ENCODE assay signal across 17 mouse cellular contexts in the genomic region with DNA sequence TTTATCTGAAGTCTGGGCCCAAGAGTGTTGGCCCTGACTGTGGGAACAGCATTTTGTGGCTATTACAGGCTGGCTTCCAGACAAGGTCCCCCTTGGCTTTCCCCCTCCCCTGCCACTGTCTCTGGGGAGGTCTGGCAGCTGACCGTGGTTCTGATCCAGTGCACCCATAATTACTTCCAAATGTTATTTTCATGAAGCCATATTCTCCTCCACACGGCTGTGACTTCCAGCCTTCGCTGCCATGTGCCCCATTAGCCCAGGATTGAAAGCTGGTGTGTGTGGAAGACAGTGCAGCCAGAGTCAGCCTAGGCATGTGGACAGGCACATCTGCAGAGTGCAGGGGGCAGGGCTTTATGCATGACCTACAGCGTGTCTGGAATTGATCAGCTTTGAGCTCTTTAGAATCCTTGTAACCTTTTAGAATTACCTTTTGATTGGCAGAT.
DNase-seq lines count a peak whose midpoint lies in the region; ATAC-seq lines count a peak whose summit lies in the region.
"Had no signal": no experiment of that assay in that cellular context is flagged by ENCODE, and none has a peak within 500 bp of the region (broad histone marks: within the 10 kb centered on the region; RNA-seq: fewer than 3 reads in every experiment).

No protein-coding gene starts in this region.

- intact Hi-C loops in heart, postnatal 36 days (cut with DNase I) = no loop called here
- intact Hi-C loops in left cerebral cortex, postnatal 4 days (cut with DNase I) = no loop called here

- peak; percentile 55; the same call in 1 of the 2 replicates for ATAC-seq in midbrain, embryonic 11.5 days (ENCODE audit: low FRiP score)
- ATAC-seq in midbrain, embryonic 13.5 days = no peak
- ATAC-seq in hindbrain, embryonic 15.5 days (ENCODE audit: low FRiP score, low read depth) = 0 out of 2 replicates have a peak, but pooled peaks have one; percentile 13

- H3K27ac ChIP-seq in midbrain, embryonic 11.5 days (ENCODE audit: low read depth, low read length) = no peak overlapping the region
- H3K27ac ChIP-seq in midbrain, embryonic 13.5 days = no peak overlapping the region
- H3K27ac ChIP-seq in hindbrain, embryonic 15.5 days (replicated peaks) = no peak overlapping the region; the same call in 1 of the 2 replicates
- H3K27ac ChIP-seq: forebrain, embryonic 10.5 days; heart, adult 2 months had no signal

- DNase-seq in heart, adult 11 months = peak; percentile 94
- no peak for DNase-seq in heart, postnatal 36 days
- peak; percentile 69 for DNase-seq in midbrain, embryonic 11.5 days (ENCODE audit: low spot score, missing footprints)
- peak; percentile 7 for DNase-seq in skeletal muscle tissue, adult 2 months (ENCODE audit: low read depth, low spot score)
- DNase-seq in left cerebral cortex, postnatal 4 days = no peak
- no peak for DNase-seq in cerebellum, adult 9-11 months
- DNase-seq: adrenal gland, postnatal 10 days; cerebellum, postnatal 36 days; heart, adult 2 months; heart, postnatal 4 days; kidney, adult 8-10 months; layer of hippocampus, adult 9-11 months; lung, postnatal 36 days; retina, postnatal 1 day had no signal

- WGBS in midbrain, embryonic 11.5 days = 53% methylated on average over 4 of the region's 4 CpGs
- WGBS in midbrain, embryonic 13.5 days = 42% methylated on average over 4 of the region's 4 CpGs
- WGBS in hindbrain, embryonic 15.5 days = 29% methylated on average over 4 of the region's 4 CpGs

- H3K9me3 ChIP-seq in midbrain, embryonic 11.5 days (ENCODE audit: control insufficient read depth, low read length) = no peaks in the 10 kb centered on the region
- no peaks in the 10 kb centered on the region for H3K9me3 ChIP-seq in midbrain, embryonic 13.5 days
- H3K9me3 ChIP-seq in hindbrain, embryonic 15.5 days = no peaks in the 10 kb centered on the region
- H3K9me3 ChIP-seq: forebrain, embryonic 10.5 days had no signal

- no peaks in the 10 kb centered on the region for H3K4me1 ChIP-seq in midbrain, embryonic 11.5 days (ENCODE audit: control insufficient read depth, insufficient read depth, low read length)
- peaks cover 34% of the 10 kb centered on the region for H3K4me1 ChIP-seq in midbrain, embryonic 13.5 days (replicated peaks)
- H3K4me1 ChIP-seq in hindbrain, embryonic 15.5 days (replicated peaks) = peaks cover 25% of the 10 kb centered on the region

- no peak overlapping the region for H3K9ac ChIP-seq in midbrain, embryonic 11.5 days (ENCODE audit: low read length)
- H3K9ac ChIP-seq in midbrain, embryonic 13.5 days (replicated peaks) = no peak overlapping the region
- H3K9ac ChIP-seq in hindbrain, embryonic 15.5 days = no peak overlapping the region

- no peak overlapping the region for H3K4me2 ChIP-seq in midbrain, embryonic 11.5 days
- H3K4me2 ChIP-seq in midbrain, embryonic 13.5 days (replicated peaks) = no peak overlapping the region
- no peak overlapping the region for H3K4me2 ChIP-seq in hindbrain, embryonic 15.5 days

- H3K27me3 ChIP-seq in midbrain, embryonic 11.5 days (ENCODE audit: control insufficient read depth, insufficient read depth, low read length) = no peaks in the 10 kb centered on the region
- no peaks in the 10 kb centered on the region for H3K27me3 ChIP-seq in midbrain, embryonic 13.5 days
- no peaks in the 10 kb centered on the region for H3K27me3 ChIP-seq in hindbrain, embryonic 15.5 days

- no peak overlapping the region for H3K4me3 ChIP-seq in midbrain, embryonic 11.5 days (ENCODE audit: low read depth, low read length)
- no peak overlapping the region for H3K4me3 ChIP-seq in midbrain, embryonic 13.5 days (replicated peaks)
- H3K4me3 ChIP-seq in hindbrain, embryonic 15.5 days = no peak overlapping the region
- H3K4me3 ChIP-seq: forebrain, embryonic 10.5 days; heart, adult 2 months had no signal

- H3K36me3 ChIP-seq in midbrain, embryonic 11.5 days (ENCODE audit: control insufficient read depth, insufficient read depth, low read length) = no peaks in the 10 kb centered on the region
- no peaks in the 10 kb centered on the region for H3K36me3 ChIP-seq in midbrain, embryonic 13.5 days
- H3K36me3 ChIP-seq in hindbrain, embryonic 15.5 days = no peaks in the 10 kb centered on the region
- H3K36me3 ChIP-seq: forebrain, embryonic 10.5 days had no signal

Comparison
In these comparisons a context has a peak if more than half of its experiments do, and no peak if none do; other contexts are left out.
1. DNase-seq: peak in heart, adult 11 months (single experiment), midbrain, embryonic 11.5 days (single experiment) and skeletal muscle tissue, adult 2 months (single experiment); none in heart, postnatal 36 days (0 of 2), left cerebral cortex, postnatal 4 days (single experiment) and cerebellum, adult 9-11 months (single experiment).